Mouse (Mus musculus): ENCODE results near the gene Cnn3. TPM values are rescaled to one million over a fixed set of nuclear protein-coding genes. Genes with fewer than 3 reads are reported as not detected.

Gene Cnn3
- 10 to 100 TPM; 37.8 to 40.2 TPM for total RNA-seq (2021)
- 45.4 and 75.7 TPM in 2 replicates for polyA plus RNA-seq (2012; rRNA removed)
- long read RNA-seq, transcript Cnn3-201 (7 exons, 2,049 nt) = major isoform, 36 of 37 reads
- long read RNA-seq, partial matches to known transcripts = 0 of 37 reads
- long read RNA-seq, other reads (novel, unspliced or antisense) = 1 of 37 reads

- H3K9ac ChIP-seq (ENCODE audit: low read depth, low read length) = peak within 1 kb of the TSS; percentile 99
- TF ChIP-seq CTCF (IDR thresholded peaks at IDR 0.05) (no peak), EP300 (IDR thresholded peaks at IDR 0.05; ENCODE audit: insufficient read depth, low read depth, low read length) (no peak), POLR2A (IDR thresholded peaks at IDR 0.05; ENCODE audit: insufficient read depth, low read depth, low read length) (peak; percentile 77)
- no peaks in the 10 kb centered on the region; the same call in 1 of the 2 replicates for H3K79me2 ChIP-seq (replicated peaks; ENCODE audit: control insufficient read depth, insufficient read depth, low read length)
- intact Hi-C loops (cut with DNase I) = loop anchor here (2.0 to 5.0 kb wide), 4 partner anchors 15 to 119 kb away; no protein-coding TSS in a partner anchor
- DNase-seq = peak; percentile 91 to 95
- peaks cover 3% of the 10 kb centered on the region; the same call in 1 of the 2 replicates for H3K36me3 ChIP-seq (ENCODE audit: control insufficient read depth, insufficient read depth, low read length)
- WGBS = 1% methylated on average over 59 of the region's 66 CpGs
- no peaks in the 10 kb centered on the region for H3K27me3 ChIP-seq (ENCODE audit: control insufficient read depth, insufficient read depth, low read length)
- H3K4me1 ChIP-seq (ENCODE audit: control insufficient read depth, insufficient read depth, low read length) = peaks cover 2% of the 10 kb centered on the region
- peak within 1 kb of the TSS; percentile 98 for H3K27ac ChIP-seq
- H3K4me3 ChIP-seq = peak within 1 kb of the TSS; percentile 87
Measured at GRCm38 (mm10) chr3:121425861-121426620, at the start of gene Cnn3. Gene Cnn3 (plus strand): TSS chr3:121426497.

DNA sequence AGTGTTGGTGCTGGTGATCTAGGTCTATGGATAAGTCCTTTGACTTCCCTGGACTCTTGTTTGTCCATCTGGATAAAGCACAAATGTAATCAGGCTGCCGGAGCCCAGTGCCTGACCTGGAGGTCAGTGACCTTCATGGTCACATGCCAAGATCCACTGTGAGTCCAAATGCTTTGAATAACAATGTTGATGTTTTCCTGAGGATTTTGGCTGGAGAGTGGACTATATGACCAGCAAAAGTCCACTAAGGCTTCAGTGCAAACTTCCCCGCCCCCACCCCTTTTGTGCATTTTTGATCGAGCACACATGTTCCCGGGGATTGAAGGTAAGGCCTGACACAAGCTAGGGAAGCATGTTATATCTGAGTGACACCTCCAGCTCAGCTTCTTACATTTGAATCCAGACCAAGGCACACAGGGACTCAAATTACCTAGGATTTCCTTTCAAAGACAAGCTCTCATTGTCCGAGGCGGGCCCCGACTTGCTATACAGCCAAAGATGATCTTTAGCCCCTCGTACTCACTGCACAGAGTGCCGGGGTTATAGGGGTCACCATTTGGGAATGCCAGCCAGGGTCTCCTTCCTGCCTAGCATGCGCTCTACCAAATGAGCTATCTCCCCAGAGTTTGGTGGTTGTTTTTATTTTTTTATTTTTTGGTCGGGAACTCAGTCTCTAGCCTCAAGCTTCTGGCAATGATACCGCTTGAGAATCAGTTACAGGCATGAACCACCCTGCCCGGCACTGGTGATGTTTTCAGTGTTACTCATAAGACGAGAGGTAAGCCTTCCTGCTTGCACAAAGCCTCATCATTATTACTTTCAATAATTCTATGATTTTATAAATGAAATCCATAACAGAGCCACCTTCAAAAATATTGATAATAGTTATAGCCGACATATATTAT lies 47.3 kb upstream of the Cnn3 start:
- Histone ChIP-seq H3K27ac (no peak overlapping the region; the same call in 1 of the 2 replicates), H3K4me1 (ENCODE audit: control insufficient read depth, insufficient read depth, low read length) (peaks cover 2% of the 10 kb centered on the region; the same call in 1 of the 2 replicates), H3K4me3 (no peak overlapping the region), H3K79me2 (replicated peaks; ENCODE audit: control insufficient read depth, insufficient read depth, low read length) (no peaks in the 10 kb centered on the region), H3K9ac (ENCODE audit: low read depth, low read length) (no peak overlapping the region), H3K27me3 (ENCODE audit: control insufficient read depth, insufficient read depth, low read length) (no peaks in the 10 kb centered on the region), H3K36me3 (ENCODE audit: control insufficient read depth, insufficient read depth, low read length) (no peaks in the 10 kb centered on the region)
- WGBS = 53% methylated on average over 15 of the region's 15 CpGs
- TF ChIP-seq CTCF (IDR thresholded peaks at IDR 0.05) (no peak), POLR2A (IDR thresholded peaks at IDR 0.05; ENCODE audit: insufficient read depth, low read depth, low read length) (no peak), EP300 (IDR thresholded peaks at IDR 0.05; ENCODE audit: insufficient read depth, low read depth, low read length) (no peak)
- intact Hi-C loops (cut with DNase I) = no loop called here
- peak; percentile 48 to 60 for DNase-seq

GRCm38 (mm10) chr3:121379699-121380098 lies 46.6 kb upstream of the Cnn3 start:
- H3K4me1 ChIP-seq (ENCODE audit: control insufficient read depth, insufficient read depth, low read length) = peaks cover 2% of the 10 kb centered on the region; the same call in 1 of the 2 replicates

DNA sequence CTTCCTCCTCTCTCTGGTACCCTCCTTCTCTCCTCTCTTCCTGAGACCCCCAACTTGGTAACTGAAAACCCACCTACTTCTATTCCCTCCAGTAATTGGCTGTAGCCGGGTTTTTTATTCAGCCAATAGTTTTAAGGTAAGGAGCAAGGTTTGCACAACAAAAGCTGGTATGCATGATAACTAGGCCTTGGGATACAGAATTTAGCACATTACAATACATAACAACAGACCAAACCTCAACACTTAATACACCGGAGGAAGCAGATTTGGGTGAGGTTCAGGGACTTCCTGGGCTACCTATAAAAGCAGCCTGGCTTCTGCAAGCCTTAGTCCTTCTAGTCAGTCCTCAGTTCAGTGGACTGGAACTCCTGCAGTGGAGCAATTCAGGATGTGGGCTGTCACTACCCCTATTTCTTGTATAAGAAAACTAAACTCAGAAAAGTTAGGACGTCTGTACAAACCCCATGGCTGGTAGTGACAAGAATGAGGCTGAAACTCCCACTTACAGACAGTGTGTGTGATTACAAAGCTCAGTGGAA lies 38.8 kb upstream of the Cnn3 start:
- 81% methylated on average over 3 of the region's 3 CpGs for WGBS
- no peak overlapping the region for H3K4me3 ChIP-seq
- H3K36me3 ChIP-seq (ENCODE audit: control insufficient read depth, insufficient read depth, low read length) = no peaks in the 10 kb centered on the region
- no peaks in the 10 kb centered on the region for H3K27me3 ChIP-seq (ENCODE audit: control insufficient read depth, insufficient read depth, low read length)
- peaks cover 2% of the 10 kb centered on the region for H3K4me1 ChIP-seq (ENCODE audit: control insufficient read depth, insufficient read depth, low read length)
- no peak overlapping the region for H3K9ac ChIP-seq (ENCODE audit: low read depth, low read length)
- no peaks in the 10 kb centered on the region for H3K79me2 ChIP-seq (replicated peaks; ENCODE audit: control insufficient read depth, insufficient read depth, low read length)
- TF ChIP-seq POLR2A (IDR thresholded peaks at IDR 0.05; ENCODE audit: insufficient read depth, low read depth, low read length) (no peak), EP300 (IDR thresholded peaks at IDR 0.05; ENCODE audit: insufficient read depth, low read depth, low read length) (no peak), CTCF (IDR thresholded peaks at IDR 0.05) (no peak)
- H3K27ac ChIP-seq = no peak overlapping the region
- no peak for DNase-seq
- intact Hi-C loops (cut with DNase I) = no loop called here

More at GRCm38 (mm10) chr3:121379699-121380098, 46.6 kb upstream of the Cnn3 start:
- Histone ChIP-seq H3K9ac (ENCODE audit: low read depth, low read length) (no peak overlapping the region), H3K36me3 (ENCODE audit: control insufficient read depth, insufficient read depth, low read length) (no peaks in the 10 kb centered on the region), H3K79me2 (replicated peaks; ENCODE audit: control insufficient read depth, insufficient read depth, low read length) (no peaks in the 10 kb centered on the region), H3K4me3 (no peak overlapping the region), H3K27me3 (ENCODE audit: control insufficient read depth, insufficient read depth, low read length) (no peaks in the 10 kb centered on the region), H3K27ac (no peak overlapping the region)
- intact Hi-C loops (cut with DNase I) = no loop called here
- WGBS = 80% methylated on average over 5 of the region's 5 CpGs
- TF ChIP-seq POLR2A (IDR thresholded peaks at IDR 0.05; ENCODE audit: insufficient read depth, low read depth, low read length) (no peak), EP300 (IDR thresholded peaks at IDR 0.05; ENCODE audit: insufficient read depth, low read depth, low read length) (no peak), CTCF (IDR thresholded peaks at IDR 0.05) (no peak)
- DNase-seq = no peak

GRCm38 (mm10) chr3:121389366-121389765 lies 36.9 kb upstream of the Cnn3 start:
- Histone ChIP-seq H3K36me3 (ENCODE audit: control insufficient read depth, insufficient read depth, low read length) (no peaks in the 10 kb centered on the region), H3K27ac (no peak overlapping the region), H3K27me3 (ENCODE audit: control insufficient read depth, insufficient read depth, low read length) (no peaks in the 10 kb centered on the region), H3K4me3 (no peak overlapping the region), H3K9ac (ENCODE audit: low read depth, low read length) (no peak overlapping the region), H3K4me1 (ENCODE audit: control insufficient read depth, insufficient read depth, low read length) (peaks cover 2% of the 10 kb centered on the region), H3K79me2 (replicated peaks; ENCODE audit: control insufficient read depth, insufficient read depth, low read length) (no peaks in the 10 kb centered on the region)
- WGBS = 69% methylated on average over 8 of the region's 8 CpGs
- no peak for DNase-seq
- TF ChIP-seq POLR2A (IDR thresholded peaks at IDR 0.05; ENCODE audit: insufficient read depth, low read depth, low read length) = no peak
- no peak for TF ChIP-seq EP300 (IDR thresholded peaks at IDR 0.05; ENCODE audit: insufficient read depth, low read depth, low read length)
- intact Hi-C loops (cut with DNase I) = no loop called here
